Mouse (Mus musculus): ENCODE measurements around the gene Cnpy1. TPM values are rescaled to one million over a fixed set of nuclear protein-coding genes. Genes with fewer than 3 reads are reported as not detected.

Gene Cnpy1
- polyA plus RNA-seq, 1 experiment from 2014 or later: not detected

DNA sequence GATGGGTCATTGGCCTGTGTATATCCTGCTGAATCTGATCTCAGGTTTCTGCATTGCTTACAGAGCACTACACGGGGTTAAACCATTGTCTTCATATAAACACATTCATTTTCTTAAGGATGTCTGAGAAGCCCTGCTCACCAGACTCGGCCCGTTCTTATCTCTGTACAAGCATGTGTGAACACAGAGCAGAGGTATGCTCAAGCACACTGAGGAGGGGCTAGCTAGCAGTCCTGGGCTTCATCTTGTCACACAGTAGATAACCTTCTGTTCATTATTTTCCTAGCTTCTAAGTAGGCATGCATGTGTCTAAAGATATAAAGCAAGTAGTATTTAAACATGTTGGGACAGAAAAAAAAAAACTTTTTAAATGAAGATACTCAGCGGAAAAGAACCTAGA is 39.2 kb downstream of the Cnpy1 start:
- H3K36me3 ChIP-seq (ENCODE audit: control insufficient read depth, insufficient read depth, low read length): no peaks in the 10 kb centered on the region
- no peaks in the 10 kb centered on the region for H3K9me3 ChIP-seq (ENCODE audit: control insufficient read depth, low read length)
- H3K4me2 ChIP-seq (ENCODE audit: low read length): no peak overlapping the region
- ATAC-seq (ENCODE audit: insufficient number of reproducible peaks, insufficient read depth, low FRiP score, low read depth): no peak
- H3K27ac ChIP-seq (replicated peaks in 1 of 2; ENCODE audit: control insufficient read depth in 1 of 2, insufficient read depth in 1 of 2, low read depth in 2 of 2, low read length in 2 of 2): no peak overlapping the region
- H3K4me1 ChIP-seq (ENCODE audit: control insufficient read depth in 2 of 2, insufficient read depth in 2 of 2, low read length in 2 of 2): no peaks in the 10 kb centered on the region
- H3K27me3 ChIP-seq (ENCODE audit: control insufficient read depth, insufficient read depth, low read length): peaks cover 71% of the 10 kb centered on the region
- WGBS: 21% methylated on average over 4 of the region's 4 CpGs
- H3K4me3 ChIP-seq (ENCODE audit: control insufficient read depth in 1 of 2, insufficient read depth in 1 of 2, low read depth in 1 of 2, low read length in 2 of 2): no peak overlapping the region
- no peak overlapping the region for H3K9ac ChIP-seq (ENCODE audit: low read length)

DNA sequence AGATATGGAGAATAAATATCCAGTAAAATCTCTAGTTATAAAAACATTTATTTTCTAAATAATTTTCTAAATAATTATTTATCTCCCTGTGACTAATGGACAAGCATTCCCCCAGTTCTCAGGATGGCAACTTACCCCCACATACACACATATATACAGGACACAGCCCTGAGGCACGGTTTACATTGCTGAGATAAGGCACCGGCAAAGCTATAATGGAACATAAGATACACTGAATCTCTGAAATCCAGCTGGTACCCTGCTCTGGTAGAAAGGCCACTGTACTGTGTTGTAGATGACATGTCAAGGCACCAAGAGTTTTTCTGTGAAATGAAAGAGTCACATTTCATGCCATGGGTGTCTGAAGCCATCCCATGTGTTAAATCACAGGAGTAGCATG is 40.9 kb downstream of the Cnpy1 start:
- Histone ChIP-seq H3K9ac (ENCODE audit: low read length) (no peak overlapping the region), H3K4me1 (ENCODE audit: control insufficient read depth in 2 of 2, insufficient read depth in 2 of 2, low read length in 2 of 2) (no peaks in the 10 kb centered on the region), H3K9me3 (ENCODE audit: control insufficient read depth, low read length) (no peaks in the 10 kb centered on the region), H3K4me3 (ENCODE audit: control insufficient read depth in 1 of 2, insufficient read depth in 1 of 2, low read depth in 1 of 2, low read length in 2 of 2) (no peak overlapping the region), H3K36me3 (ENCODE audit: control insufficient read depth, insufficient read depth, low read length) (no peaks in the 10 kb centered on the region), H3K27ac (replicated peaks in 1 of 2; ENCODE audit: control insufficient read depth in 1 of 2, insufficient read depth in 1 of 2, low read depth in 2 of 2, low read length in 2 of 2) (no peak overlapping the region), H3K27me3 (ENCODE audit: control insufficient read depth, insufficient read depth, low read length) (peaks cover 61% of the 10 kb centered on the region), H3K4me2 (ENCODE audit: low read length) (no peak overlapping the region)
- WGBS: 49% methylated on average over 2 of the region's 2 CpGs
- no peak for ATAC-seq (ENCODE audit: insufficient number of reproducible peaks, insufficient read depth, low FRiP score, low read depth)

GRCm38 (mm10) chr5:28203086-28203485 is 42.5 kb downstream of the Cnpy1 start:
- ATAC-seq (ENCODE audit: insufficient number of reproducible peaks, insufficient read depth, low FRiP score, low read depth): no peak
- H3K4me2 ChIP-seq (ENCODE audit: low read length): no peak overlapping the region

DNA sequence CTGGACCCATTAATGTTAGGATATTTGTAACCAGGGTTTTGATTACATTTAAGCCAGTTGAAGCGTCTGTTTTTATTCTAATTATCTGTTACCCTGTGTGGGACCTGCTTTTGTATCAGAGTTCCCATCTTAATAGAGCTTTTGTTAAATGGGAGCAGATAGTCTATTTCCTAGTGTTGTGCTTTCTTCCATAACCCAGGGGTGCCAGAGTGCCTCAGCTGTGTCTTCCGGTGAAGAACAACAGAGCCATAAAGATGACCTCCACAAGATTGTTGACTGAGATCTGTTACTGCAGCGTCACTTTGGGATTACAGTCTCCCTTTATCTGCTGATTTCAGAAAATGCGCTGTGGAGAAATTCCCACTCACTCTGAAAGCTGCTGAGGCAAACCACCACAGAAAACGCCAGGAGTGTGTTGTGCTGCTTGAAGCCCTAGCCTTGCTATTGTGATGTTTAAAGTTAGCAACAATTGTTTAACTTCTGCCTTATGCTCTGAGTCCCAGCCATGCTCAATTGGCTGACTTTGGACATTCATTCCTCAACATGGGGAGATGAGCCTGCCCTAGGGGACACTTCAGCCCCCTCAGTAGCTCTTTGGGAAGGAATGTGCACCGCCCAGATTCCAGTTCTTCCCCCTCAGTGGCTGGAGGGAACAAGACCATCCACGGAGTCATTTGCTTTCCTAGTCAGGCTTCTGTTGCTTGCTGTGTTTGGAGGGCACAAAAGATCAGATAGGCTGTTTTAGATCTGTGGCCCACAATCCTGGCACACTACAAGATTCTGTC is 46.3 kb downstream of the Cnpy1 start:
- no peak overlapping the region for H3K4me3 ChIP-seq (ENCODE audit: control insufficient read depth in 1 of 2, insufficient read depth in 1 of 2, low read depth in 1 of 2, low read length in 2 of 2)
- H3K4me2 ChIP-seq (ENCODE audit: low read length): no peak overlapping the region
- H3K9me3 ChIP-seq (ENCODE audit: control insufficient read depth, low read length): no peaks in the 10 kb centered on the region
- no peaks in the 10 kb centered on the region for H3K4me1 ChIP-seq (ENCODE audit: control insufficient read depth in 2 of 2, insufficient read depth in 2 of 2, low read length in 2 of 2)
- H3K9ac ChIP-seq (ENCODE audit: low read length): no peak overlapping the region
- no peak overlapping the region for H3K27ac ChIP-seq (replicated peaks in 1 of 2; ENCODE audit: control insufficient read depth in 1 of 2, insufficient read depth in 1 of 2, low read depth in 2 of 2, low read length in 2 of 2)
- H3K36me3 ChIP-seq (ENCODE audit: control insufficient read depth, insufficient read depth, low read length): no peaks in the 10 kb centered on the region
- ATAC-seq (ENCODE audit: insufficient number of reproducible peaks, insufficient read depth, low FRiP score, low read depth): no peak
- peaks cover 46% of the 10 kb centered on the region for H3K27me3 ChIP-seq (ENCODE audit: control insufficient read depth, insufficient read depth, low read length)
- 43% methylated on average over 7 of the region's 7 CpGs for WGBS

More at GRCm38 (mm10) chr5:28203086-28203485, 42.5 kb downstream of the Cnpy1 start:
- no peak overlapping the region for H3K27ac ChIP-seq (replicated peaks in 1 of 2; ENCODE audit: control insufficient read depth in 1 of 2, insufficient read depth in 1 of 2, low read depth in 2 of 2, low read length in 2 of 2)
- H3K36me3 ChIP-seq (ENCODE audit: control insufficient read depth, insufficient read depth, low read length): no peaks in the 10 kb centered on the region
- 61% methylated on average over 6 of the region's 6 CpGs for WGBS
- no peaks in the 10 kb centered on the region for H3K9me3 ChIP-seq (ENCODE audit: control insufficient read depth, low read length)
- H3K4me1 ChIP-seq (ENCODE audit: control insufficient read depth in 2 of 2, insufficient read depth in 2 of 2, low read length in 2 of 2): no peaks in the 10 kb centered on the region
- peaks cover 55% of the 10 kb centered on the region for H3K27me3 ChIP-seq (ENCODE audit: control insufficient read depth, insufficient read depth, low read length)
- H3K9ac ChIP-seq (ENCODE audit: low read length): no peak overlapping the region
- no peak overlapping the region for H3K4me3 ChIP-seq (ENCODE audit: control insufficient read depth in 1 of 2, insufficient read depth in 1 of 2, low read depth in 1 of 2, low read length in 2 of 2)

DNA sequence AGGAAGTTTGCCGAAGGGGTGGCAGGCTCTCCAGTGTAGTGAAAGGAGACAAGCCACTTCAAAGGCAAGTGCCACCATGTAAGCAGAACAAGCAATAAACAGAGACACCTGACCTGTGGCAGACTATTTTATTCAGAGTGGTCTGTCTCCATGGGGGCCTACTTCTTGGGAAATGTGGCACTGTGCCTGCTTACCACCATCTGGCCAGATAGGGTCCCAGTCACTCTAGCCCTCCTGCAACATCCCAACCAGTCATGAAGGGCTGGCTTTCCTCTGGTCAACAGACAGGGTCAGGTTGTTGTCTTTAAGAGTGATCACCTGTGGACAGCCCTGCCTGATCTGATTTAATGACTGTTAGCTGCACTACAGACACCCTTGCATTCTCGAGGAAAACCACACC is 50.1 kb downstream of the Cnpy1 start:
- H3K27ac ChIP-seq (replicated peaks in 1 of 2; ENCODE audit: control insufficient read depth in 1 of 2, insufficient read depth in 1 of 2, low read depth in 2 of 2, low read length in 2 of 2): no peak overlapping the region
- H3K9me3 ChIP-seq (ENCODE audit: control insufficient read depth, low read length): no peaks in the 10 kb centered on the region
- no peaks in the 10 kb centered on the region for H3K36me3 ChIP-seq (ENCODE audit: control insufficient read depth, insufficient read depth, low read length)
- no peak overlapping the region for H3K4me3 ChIP-seq (ENCODE audit: control insufficient read depth in 1 of 2, insufficient read depth in 1 of 2, low read depth in 1 of 2, low read length in 2 of 2)
- H3K27me3 ChIP-seq (ENCODE audit: control insufficient read depth, insufficient read depth, low read length): peaks cover 61% of the 10 kb centered on the region
- H3K4me1 ChIP-seq (ENCODE audit: control insufficient read depth in 2 of 2, insufficient read depth in 2 of 2, low read length in 2 of 2): no peaks in the 10 kb centered on the region
- WGBS: 64% methylated on average over 2 of the region's 2 CpGs
- no peak for ATAC-seq (ENCODE audit: insufficient number of reproducible peaks, insufficient read depth, low FRiP score, low read depth)
- no peak overlapping the region for H3K4me2 ChIP-seq (ENCODE audit: low read length)
- H3K9ac ChIP-seq (ENCODE audit: low read length): no peak overlapping the region

DNA sequence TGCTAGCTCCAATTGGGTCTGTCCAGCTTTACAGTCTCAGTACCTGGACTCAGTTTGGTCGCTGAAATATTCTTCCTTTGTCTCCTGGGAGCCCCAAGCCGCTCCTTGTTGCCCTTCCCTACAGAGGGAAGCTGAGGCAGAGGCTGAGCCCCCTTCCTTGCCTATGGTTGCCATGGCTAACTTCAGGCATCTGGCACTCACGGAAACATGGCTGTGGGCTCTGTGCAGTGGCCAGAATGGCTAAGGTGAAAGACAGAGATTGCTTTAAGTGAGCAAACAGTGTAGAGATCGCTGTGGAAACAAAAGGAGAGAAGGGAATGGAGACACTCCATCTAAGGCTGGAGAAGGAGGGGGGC is 53.5 kb downstream of the Cnpy1 start:
- Histone ChIP-seq H3K9ac (ENCODE audit: low read length) (no peak overlapping the region), H3K4me3 (ENCODE audit: control insufficient read depth in 1 of 2, insufficient read depth in 1 of 2, low read depth in 1 of 2, low read length in 2 of 2) (no peak overlapping the region), H3K4me1 (ENCODE audit: control insufficient read depth in 2 of 2, insufficient read depth in 2 of 2, low read length in 2 of 2) (no peaks in the 10 kb centered on the region), H3K36me3 (ENCODE audit: control insufficient read depth, insufficient read depth, low read length) (no peaks in the 10 kb centered on the region), H3K9me3 (ENCODE audit: control insufficient read depth, low read length) (no peaks in the 10 kb centered on the region), H3K27ac (replicated peaks in 1 of 2; ENCODE audit: control insufficient read depth in 1 of 2, insufficient read depth in 1 of 2, low read depth in 2 of 2, low read length in 2 of 2) (no peak overlapping the region), H3K4me2 (ENCODE audit: low read length) (no peak overlapping the region), H3K27me3 (ENCODE audit: control insufficient read depth, insufficient read depth, low read length) (peaks cover 50% of the 10 kb centered on the region)
- ATAC-seq (ENCODE audit: insufficient number of reproducible peaks, insufficient read depth, low FRiP score, low read depth): no peak
- WGBS: 59% methylated on average over 4 of the region's 4 CpGs

- no peak for ATAC-seq (ENCODE audit: insufficient number of reproducible peaks, insufficient read depth, low FRiP score, low read depth)
- no peaks in the 10 kb centered on the region for H3K4me1 ChIP-seq (ENCODE audit: control insufficient read depth in 2 of 2, insufficient read depth in 2 of 2, low read length in 2 of 2)
- no peak overlapping the region for H3K27ac ChIP-seq (replicated peaks in 1 of 2; ENCODE audit: control insufficient read depth in 1 of 2, insufficient read depth in 1 of 2, low read depth in 2 of 2, low read length in 2 of 2)
- H3K9me3 ChIP-seq (ENCODE audit: control insufficient read depth, low read length): no peaks in the 10 kb centered on the region
- H3K9ac ChIP-seq (ENCODE audit: low read length): no peak overlapping the region
- H3K36me3 ChIP-seq (ENCODE audit: control insufficient read depth, insufficient read depth, low read length): no peaks in the 10 kb centered on the region
- H3K27me3 ChIP-seq (ENCODE audit: control insufficient read depth, insufficient read depth, low read length): peaks cover 50% of the 10 kb centered on the region
- WGBS: 52% methylated on average over 3 of the region's 3 CpGs
- H3K4me2 ChIP-seq (ENCODE audit: low read length): no peak overlapping the region
- no peak overlapping the region for H3K4me3 ChIP-seq (ENCODE audit: control insufficient read depth in 1 of 2, insufficient read depth in 1 of 2, low read depth in 1 of 2, low read length in 2 of 2)
These were observed 54.2 kb downstream of the Cnpy1 start for GRCm38 (mm10) chr5:28191201-28192098.

Data from heart, embryonic 14.5 days (tissue).